Mouse (Mus musculus) erythroblast, embryonic 14.5 days (primary cell): ENCODE data around the gene Gm20716.

Experiments
- GATA1 ChIP-seq: IDR thresholded peaks from 2 replicates; pipeline ENCODE4 v1.6.1; 2012; ENCODE audit warnings: low read length, inconsistent platforms, mixed read lengths
- TAL1 ChIP-seq: IDR thresholded peaks from 3 replicates; pipeline ENCODE4 v1.6.1; 2012; ENCODE audit warnings: low read length, inconsistent platforms, mixed read lengths

- TF ChIP-seq TAL1 (no peak), GATA1 (no peak)
Observed at GRCm38 (mm10) chr2:168213788-168214397, 16.3 kb downstream of the Gm20716 start.
